Mouse (Mus musculus): ENCODE measurements around the gene Uhrf1bp1.

Gene Uhrf1bp1

GRCm38 (mm10) chr17:27839469-27840252 is 16.6 kb upstream of the Uhrf1bp1 start:
- peak; percentile 99 for ATAC-seq (ENCODE audit: low TSS enrichment)

- no peak for ATAC-seq (ENCODE audit: low TSS enrichment)
These were observed 7.9 kb upstream of the Uhrf1bp1 start for GRCm38 (mm10) chr17:27848351-27848750.

- ATAC-seq (ENCODE audit: low TSS enrichment), result no peak
These were observed 5.2 kb upstream of the Uhrf1bp1 start for GRCm38 (mm10) chr17:27851076-27851475.

GRCm38 (mm10) chr17:27856798-27857648 is 782 bp downstream of the Uhrf1bp1 start:
- peak; percentile 65 for ATAC-seq (ENCODE audit: low TSS enrichment)

GRCm38 (mm10) chr17:27857649-27858475 is 1.6 kb downstream of the Uhrf1bp1 start:
- ATAC-seq (ENCODE audit: low TSS enrichment), result no peak

- ATAC-seq (ENCODE audit: low TSS enrichment), result no peak
These were observed 2.9 kb downstream of the Uhrf1bp1 start for GRCm38 (mm10) chr17:27859131-27859530.

GRCm38 (mm10) chr17:27865461-27865860 is 9.2 kb downstream of the Uhrf1bp1 start:
- ATAC-seq (ENCODE audit: low TSS enrichment), result no peak

GRCm38 (mm10) chr17:27866737-27867136 is 10.5 kb downstream of the Uhrf1bp1 start:
- no peak for ATAC-seq (ENCODE audit: low TSS enrichment)

GRCm38 (mm10) chr17:27871851-27872250 is 15.6 kb downstream of the Uhrf1bp1 start:
- ATAC-seq (ENCODE audit: low TSS enrichment), result peak; percentile 95

GRCm38 (mm10) chr17:27873583-27873982 is 17.3 kb downstream of the Uhrf1bp1 start:
- no peak for ATAC-seq (ENCODE audit: low TSS enrichment)

GRCm38 (mm10) chr17:27874510-27874909 is 18.3 kb downstream of the Uhrf1bp1 start:
- ATAC-seq (ENCODE audit: low TSS enrichment), result no peak

- no peak for ATAC-seq (ENCODE audit: low TSS enrichment)
These were observed 25.3 kb downstream of the Uhrf1bp1 start for GRCm38 (mm10) chr17:27881518-27881917.

GRCm38 (mm10) chr17:27883129-27883528 is 26.9 kb downstream of the Uhrf1bp1 start:
- ATAC-seq (ENCODE audit: low TSS enrichment), result no peak

- ATAC-seq (ENCODE audit: low TSS enrichment), result no peak
These were observed 27.8 kb downstream of the Uhrf1bp1 start for GRCm38 (mm10) chr17:27883994-27884393.

- no peak for ATAC-seq (ENCODE audit: low TSS enrichment)
These were observed 30.4 kb downstream of the Uhrf1bp1 start for GRCm38 (mm10) chr17:27886499-27887210.

GRCm38 (mm10) chr17:27907512-27908205 is 51.4 kb downstream of the Uhrf1bp1 start:
- peak; percentile 48; the same call in 1 of the 2 replicates for ATAC-seq (ENCODE audit: low TSS enrichment)

- no peak for ATAC-seq (ENCODE audit: low TSS enrichment)
These were observed 52.1 kb downstream of the Uhrf1bp1 start for GRCm38 (mm10) chr17:27908206-27908887.

- ATAC-seq (ENCODE audit: low TSS enrichment), result peak; percentile 50
These were observed 52.8 kb downstream of the Uhrf1bp1 start, which contains the start of gene Anks1 for GRCm38 (mm10) chr17:27908888-27909621. TSS of gene Anks1 (plus strand) at chr17:27909306.

All from frontal cortex, adult (tissue).